Mouse (Mus musculus) adrenal gland, adult 10 weeks (tissue): Measurements from ENCODE around the gene Kcmf1. TPM values are rescaled to one million over a fixed set of nuclear protein-coding genes. Genes with fewer than 3 reads are reported as not detected.

Experiments used
- polyA plus RNA-seq: library from polyadenylated mRNA; stranded (reverse); fragments of 350-450 nt; fragmentation: Illumina TruSeq; extraction: RNeasy Lipid Tissue Mini Kit (QIAGEN cat#74804); gene quantifications from one replicate; pipeline ENCODE4 v1.2.3, GENCODE M21; 2014; ENCODE audit warnings: low read depth, low replicate concordance

Kcmf1 gene
- 118 TPM for polyA plus RNA-seq

GRCm38 (mm10) chr6:72899781-72900681 lies at the start of gene Kcmf1:
TSS of gene Kcmf1 (minus strand) at chr6:72899979.

Other genes with a start within 250 kb of the Kcmf1 start
- 1.7 TPM for gene Tcf7l1, start 110.7 kb downstream of the Kcmf1 start, polyA plus RNA-seq
- gene Tmsb10, start 58.8 kb upstream of the Kcmf1 start, polyA plus RNA-seq: 24.1 TPM